9 mouse cellular contexts compared by ENCODE assay signal in genomic region chr13:98944620-98945081, GRCm38 (mm10). TPM values are rescaled to one million over a fixed set of nuclear protein-coding genes. Genes with fewer than 3 reads are reported as not detected.
DNase-seq lines count a peak whose midpoint lies in the region; ATAC-seq and TF ChIP-seq lines count a peak whose summit lies in the region.
"Had no signal": no experiment of that assay in that cellular context is flagged by ENCODE, and none has a peak within 500 bp of the region (broad histone marks: within the 10 kb centered on the region; RNA-seq: fewer than 3 reads in every experiment).

No protein-coding gene starts in this region.

- no peak overlapping the region for H3K4me2 ChIP-seq in forebrain, postnatal 0 days (ENCODE audit: low read depth)
- H3K4me2 ChIP-seq in forebrain, embryonic 11.5 days (ENCODE audit: low read depth, low read length, severe bottlenecking): no peak overlapping the region
- H3K4me2 ChIP-seq in kidney, postnatal 0 days (ENCODE audit: low read length): peak overlapping the region; percentile 39
- H3K4me2 ChIP-seq in myocyte (ENCODE audit: low read depth): peak overlapping the region; percentile 10
- no peak overlapping the region for H3K4me2 ChIP-seq in hindbrain, embryonic 12.5 days (replicated peaks)

- no peak for TF ChIP-seq CTCF in forebrain, postnatal 0 days (IDR thresholded peaks at IDR 0.05; ENCODE audit: low read depth)
- TF ChIP-seq CTCF in kidney, postnatal 0 days (IDR thresholded peaks at IDR 0.05; ENCODE audit: low read depth): no peak

- peak; percentile 64; the same call in 1 of the 2 replicates for ATAC-seq in forebrain, postnatal 0 days
- ATAC-seq in forebrain, embryonic 11.5 days (replicated peaks; ENCODE audit: low FRiP score): no peak
- ATAC-seq in kidney, postnatal 0 days (replicated peaks; ENCODE audit: low FRiP score, low read depth): peak; percentile 51; the same call in 1 of the 2 replicates
- ATAC-seq in hindbrain, embryonic 12.5 days (ENCODE audit: low FRiP score): no peak

- H3K36me3 ChIP-seq in forebrain, postnatal 0 days (ENCODE audit: insufficient read depth): no peaks in the 10 kb centered on the region
- H3K36me3 ChIP-seq in forebrain, embryonic 11.5 days (ENCODE audit: control insufficient read depth, insufficient read depth, low read length): no peaks in the 10 kb centered on the region
- no peaks in the 10 kb centered on the region for H3K36me3 ChIP-seq in kidney, postnatal 0 days (ENCODE audit: insufficient read depth, low read length)
- H3K36me3 ChIP-seq in myocyte (ENCODE audit: control insufficient read depth, insufficient read depth): no peaks in the 10 kb centered on the region
- no peaks in the 10 kb centered on the region for H3K36me3 ChIP-seq in hindbrain, embryonic 12.5 days

- H3K9me3 ChIP-seq in forebrain, postnatal 0 days (ENCODE audit: low read length): no peaks in the 10 kb centered on the region
- no peaks in the 10 kb centered on the region for H3K9me3 ChIP-seq in forebrain, embryonic 11.5 days (ENCODE audit: control insufficient read depth, low read length)
- no peaks in the 10 kb centered on the region for H3K9me3 ChIP-seq in kidney, postnatal 0 days (replicated peaks; ENCODE audit: low read length)
- no peaks in the 10 kb centered on the region for H3K9me3 ChIP-seq in hindbrain, embryonic 12.5 days (replicated peaks)

- H3K4me1 ChIP-seq in forebrain, postnatal 0 days (ENCODE audit: insufficient read depth): no peaks in the 10 kb centered on the region
- H3K4me1 ChIP-seq in forebrain, embryonic 11.5 days (replicated peaks; ENCODE audit: control insufficient read depth, insufficient read depth, low read length): no peaks in the 10 kb centered on the region
- no peaks in the 10 kb centered on the region for H3K4me1 ChIP-seq in brown adipose tissue, adult 24 weeks (ENCODE audit: control insufficient read depth, insufficient read depth, insufficient read length, low read length)
- H3K4me1 ChIP-seq in kidney, postnatal 0 days (replicated peaks; ENCODE audit: insufficient read depth, low read length): peaks cover 8% of the 10 kb centered on the region
- 0 out of 2 replicates have a peak, but pooled peaks cover 6% of the 10 kb centered on the region for H3K4me1 ChIP-seq in hindbrain, embryonic 12.5 days

- TF ChIP-seq POLR2A in myocyte (IDR thresholded peaks at IDR 0.05; ENCODE audit: insufficient read length, low read depth): no peak

- no peaks in the 10 kb centered on the region for H3K27me3 ChIP-seq in forebrain, postnatal 0 days (ENCODE audit: insufficient read depth, low read length)
- H3K27me3 ChIP-seq in forebrain, embryonic 11.5 days (ENCODE audit: control insufficient read depth, insufficient read depth, low read length): no peaks in the 10 kb centered on the region
- no peaks in the 10 kb centered on the region for H3K27me3 ChIP-seq in kidney, postnatal 0 days (ENCODE audit: insufficient read depth, low read length)
- no peaks in the 10 kb centered on the region for H3K27me3 ChIP-seq in myocyte (ENCODE audit: control insufficient read depth, insufficient read depth, insufficient read length)
- H3K27me3 ChIP-seq in hindbrain, embryonic 12.5 days: no peaks in the 10 kb centered on the region

- H3K4me3 ChIP-seq in forebrain, postnatal 0 days (ENCODE audit: low read depth, low read length): no peak overlapping the region
- no peak overlapping the region for H3K4me3 ChIP-seq in forebrain, embryonic 11.5 days (ENCODE audit: low read depth, low read length)
- H3K4me3 ChIP-seq in brown adipose tissue, adult 24 weeks (ENCODE audit: insufficient read depth, low read depth, low read length): peak overlapping the region; percentile 43
- H3K4me3 ChIP-seq in kidney, postnatal 0 days (replicated peaks; ENCODE audit: low read depth, low read length): peak overlapping the region; percentile 19; the same call in 1 of the 2 replicates
- H3K4me3 ChIP-seq in myocyte: no peak overlapping the region
- no peak overlapping the region for H3K4me3 ChIP-seq in hindbrain, embryonic 12.5 days

- H3ac ChIP-seq in myocyte (ENCODE audit: control insufficient read depth, insufficient read length): no peak overlapping the region

- H3K79me2 ChIP-seq in myocyte (ENCODE audit: control insufficient read depth, insufficient read depth): no peaks in the 10 kb centered on the region

- DNase-seq in forebrain, postnatal 0 days: peak; percentile 46
- DNase-seq in forebrain, embryonic 11.5 days (ENCODE audit: low spot score): no peak
- peak; percentile 56 for DNase-seq in kidney, postnatal 0 days (ENCODE audit: low spot score)
- DNase-seq in cerebellum, postnatal 10 days: no peak
- DNase-seq in cerebellum, adult 9-11 months: no peak

- no peak overlapping the region for H3K9ac ChIP-seq in forebrain, postnatal 0 days
- no peak overlapping the region for H3K9ac ChIP-seq in forebrain, embryonic 11.5 days (ENCODE audit: low read length)
- H3K9ac ChIP-seq in kidney, postnatal 0 days (ENCODE audit: low read depth, low read length): peak overlapping the region; percentile 10; the same call in 1 of the 2 replicates
- no peak overlapping the region for H3K9ac ChIP-seq in hindbrain, embryonic 12.5 days

- WGBS in forebrain, postnatal 0 days: 69% methylated on average over 7 of the region's 7 CpGs
- WGBS in forebrain, embryonic 11.5 days: 89% methylated on average over 7 of the region's 7 CpGs
- 28% methylated on average over 7 of the region's 7 CpGs for WGBS in kidney, postnatal 0 days
- 84% methylated on average over 7 of the region's 7 CpGs for WGBS in hindbrain, embryonic 12.5 days

- no peak overlapping the region for H3K27ac ChIP-seq in forebrain, postnatal 0 days (ENCODE audit: low read depth, low read length)
- H3K27ac ChIP-seq in forebrain, embryonic 11.5 days (ENCODE audit: low read depth, low read length): no peak overlapping the region
- H3K27ac ChIP-seq in brown adipose tissue, adult 24 weeks (replicated peaks; ENCODE audit: low read depth, low read length): peak overlapping the region; percentile 51
- H3K27ac ChIP-seq in kidney, postnatal 0 days: peak overlapping the region; percentile 74
- no peak overlapping the region for H3K27ac ChIP-seq in hindbrain, embryonic 12.5 days

TF ChIP-seq in myocyte, 11 proteins besides CTCF, POLR2A, EP300 and RAD21:
- TF ChIP-seq TCF12 (IDR thresholded peaks at IDR 0.05; ENCODE audit: insufficient read depth, poor library complexity, severe bottlenecking): no peak
- no peak for TF ChIP-seq E2F4 (IDR thresholded peaks at IDR 0.05; ENCODE audit: insufficient read depth)
- no peak for TF ChIP-seq TCF3 (IDR thresholded peaks at IDR 0.05; ENCODE audit: insufficient read length, low read depth)
- TF ChIP-seq POLR2AphosphoS2 (IDR thresholded peaks at IDR 0.05; ENCODE audit: insufficient read length, low read depth): no peak
- no peak for TF ChIP-seq MYOD1 (IDR thresholded peaks at IDR 0.05; ENCODE audit: control insufficient read depth in 1 of 3, insufficient read length in 2 of 3, low read depth in 2 of 3)
- no peak for TF ChIP-seq MYOG (IDR thresholded peaks at IDR 0.05; ENCODE audit: control insufficient read depth in 1 of 3, insufficient read depth in 1 of 3, insufficient read length in 2 of 3, low read depth in 2 of 3)
- no peak for TF ChIP-seq REST (IDR thresholded peaks at IDR 0.05; ENCODE audit: insufficient read depth, insufficient read length)
- TF ChIP-seq MAX (IDR thresholded peaks at IDR 0.05; ENCODE audit: low read depth): no peak
- TF ChIP-seq CEBPB (IDR thresholded peaks at IDR 0.05; ENCODE audit: insufficient read depth, poor library complexity, severe bottlenecking): no peak
- TF ChIP-seq USF1 (IDR thresholded peaks at IDR 0.05; ENCODE audit: low read depth): no peak
- TF ChIP-seq SRF (IDR thresholded peaks at IDR 0.05; ENCODE audit: control insufficient read depth, insufficient read length, low read depth): no peak

RNA-seq across cellular contexts. Expression of gene Tnpo1, which starts 18.5 kb away (rescaled TPM):
- total RNA-seq in forebrain, postnatal 0 days (2014; rRNA removed): 70.6 and 73.5 TPM in 2 replicates
- polyA plus RNA-seq in forebrain, postnatal 0 days (2015; fragmentation: Nextera tagmentation; extraction: Ambion mirVana): 15.1 and 16.2 TPM in 2 replicates
- polyA plus RNA-seq in forebrain, embryonic 11.5 days (2014; fragmentation: Nextera tagmentation; extraction: Ambion mirVana): 60.2 and 65.7 TPM in 2 replicates
- polyA plus RNA-seq in brown adipose tissue, adult 24 weeks (2012; ENCODE audit: insufficient read depth, insufficient read length, missing spikeins): 27.5 and 36.6 TPM in 2 replicates
- polyA plus RNA-seq in kidney, postnatal 0 days (2015; fragmentation: Nextera tagmentation; extraction: Ambion mirVana): 37.8 and 39.0 TPM in 2 replicates
- 36.0 TPM for polyA plus RNA-seq in myocyte (2012; fragmentation: generic; extraction: Trizol)
- 87.7 and 90.5 TPM in 2 replicates for polyA plus RNA-seq in hindbrain, embryonic 12.5 days (2016; fragmentation: Nextera tagmentation; extraction: Ambion mirVana)

RNA-seq across cellular contexts. Expression of gene 1700024P04Rik, which starts 39.7 kb away (rescaled TPM):
- total RNA-seq in forebrain, postnatal 0 days (2014; rRNA removed): not detected in 2 replicates
- polyA plus RNA-seq in forebrain, postnatal 0 days (2015; fragmentation: Nextera tagmentation; extraction: Ambion mirVana): not detected in 2 replicates
- polyA plus RNA-seq in forebrain, embryonic 11.5 days (2014; fragmentation: Nextera tagmentation; extraction: Ambion mirVana): not detected in 2 replicates
- not detected in 2 replicates for polyA plus RNA-seq in brown adipose tissue, adult 24 weeks (2012; ENCODE audit: insufficient read depth, insufficient read length, missing spikeins)
- polyA plus RNA-seq in kidney, postnatal 0 days (2015; fragmentation: Nextera tagmentation; extraction: Ambion mirVana): not detected in 2 replicates
- not detected for polyA plus RNA-seq in myocyte (2012; fragmentation: generic; extraction: Trizol)
- not detected in 2 replicates for polyA plus RNA-seq in hindbrain, embryonic 12.5 days (2016; fragmentation: Nextera tagmentation; extraction: Ambion mirVana)
- polyA plus RNA-seq: neural tube, embryonic 14.5 days had no signal

Comparison
In these comparisons a context has a peak if more than half of its experiments do, and no peak if none do; other contexts are left out.
1. ATAC-seq: peak in forebrain, postnatal 0 days (single experiment) and kidney, postnatal 0 days (single experiment); none in forebrain, embryonic 11.5 days (single experiment) and hindbrain, embryonic 12.5 days (single experiment).
2. DNase-seq: peak in forebrain, postnatal 0 days (single experiment) and kidney, postnatal 0 days (single experiment); none in forebrain, embryonic 11.5 days (single experiment), cerebellum, postnatal 10 days (0 of 2) and cerebellum, adult 9-11 months (single experiment).
3. H3K27ac ChIP-seq: peak in brown adipose tissue, adult 24 weeks (single experiment) and kidney, postnatal 0 days (single experiment); none in forebrain, postnatal 0 days (single experiment), forebrain, embryonic 11.5 days (single experiment) and hindbrain, embryonic 12.5 days (single experiment).
4. H3K4me2 ChIP-seq: peak in kidney, postnatal 0 days (single experiment) and myocyte (single experiment); none in forebrain, postnatal 0 days (single experiment), forebrain, embryonic 11.5 days (single experiment) and hindbrain, embryonic 12.5 days (single experiment).
5. H3K4me3 ChIP-seq: peak in brown adipose tissue, adult 24 weeks (single experiment) and kidney, postnatal 0 days (single experiment); none in forebrain, postnatal 0 days (single experiment), forebrain, embryonic 11.5 days (single experiment), myocyte (single experiment) and hindbrain, embryonic 12.5 days (single experiment).